Mouse (Mus musculus) spleen, postnatal 4 days (tissue): ENCODE measurements around the gene Adamts9.

Experiments
- DNase-seq, 2 experiments: peaks; one replicate each; pipeline ENCODE4 v3.0.0; 2022; ENCODE audit warnings: low spot score in 2 of 2

Adamts9 gene

GRCm38 (mm10) chr6:92804254-92804971 is 138.9 kb downstream of the Adamts9 start:
- DNase-seq, result no peak

GRCm38 (mm10) chr6:92803213-92803612 is 140.1 kb downstream of the Adamts9 start:
- no peak for DNase-seq

GRCm38 (mm10) chr6:92802421-92802820 is 140.9 kb downstream of the Adamts9 start:
- no peak for DNase-seq

- DNase-seq, result no peak
Measured at GRCm38 (mm10) chr6:92801462-92801861, 141.8 kb downstream of the Adamts9 start.

- DNase-seq, result no peak
Measured at GRCm38 (mm10) chr6:92793804-92794203, 149.5 kb downstream of the Adamts9 start.

GRCm38 (mm10) chr6:92787376-92787712 is 155.9 kb downstream of the Adamts9 start:
- DNase-seq, result peak; percentile 36 to 75

GRCm38 (mm10) chr6:92786701-92787375 is 156.5 kb downstream of the Adamts9 start:
- no peak for DNase-seq

- DNase-seq, result no peak
Measured at GRCm38 (mm10) chr6:92784782-92785181, 158.5 kb downstream of the Adamts9 start.

- DNase-seq, result no peak
Measured at GRCm38 (mm10) chr6:92781446-92781845, 161.8 kb downstream of the Adamts9 start.

- no peak for DNase-seq
Measured at GRCm38 (mm10) chr6:92779935-92780205, 163.4 kb downstream of the Adamts9 start.

GRCm38 (mm10) chr6:92779140-92779934 is 164.0 kb downstream of the Adamts9 start:
- DNase-seq, result no peak

GRCm38 (mm10) chr6:92776356-92776755 is 166.9 kb downstream of the Adamts9 start:
- DNase-seq, result no peak

GRCm38 (mm10) chr6:92762372-92762771 is 180.9 kb downstream of the Adamts9 start:
- DNase-seq, result no peak

- DNase-seq, result no peak
Measured at GRCm38 (mm10) chr6:92759616-92760015, 183.7 kb downstream of the Adamts9 start.

GRCm38 (mm10) chr6:92755826-92756225 is 187.5 kb downstream of the Adamts9 start:
- no peak for DNase-seq

GRCm38 (mm10) chr6:92752737-92753136 is 190.6 kb downstream of the Adamts9 start:
- DNase-seq, result no peak

GRCm38 (mm10) chr6:92749420-92749819 is 193.9 kb downstream of the Adamts9 start:
- DNase-seq, result no peak

- no peak for DNase-seq
Measured at GRCm38 (mm10) chr6:92743605-92744004, 199.7 kb downstream of the Adamts9 start.

- no peak for DNase-seq
Measured at GRCm38 (mm10) chr6:92737116-92737515, 206.2 kb downstream of the Adamts9 start.

GRCm38 (mm10) chr6:92733651-92734050 is 209.6 kb downstream of the Adamts9 start:
- DNase-seq, result no peak

GRCm38 (mm10) chr6:92728514-92728913 is 214.8 kb downstream of the Adamts9 start:
- DNase-seq, result no peak

- DNase-seq, result peak; percentile 24 to 77
Measured at GRCm38 (mm10) chr6:92728084-92728483, 215.2 kb downstream of the Adamts9 start.
